Mouse (Mus musculus) adrenal gland (tissue): ENCODE results near the gene Dzip3.

Source experiments
- intact Hi-C: fragments of 180-260 bp; cut with DNase I; formaldehyde crosslinking; loops from one replicate; pipeline ENCODE4 v1.15.1; 2025
- long read RNA-seq, 2 experiments: library from polyadenylated mRNA; unstranded; transcript quantifications; one replicate each; pipeline ENCODE4 v2.0.0; 2020; ENCODE audit warnings: borderline replicate concordance in 1 of 2; ENCODE audit not compliant: insufficient replicate concordance in 1 of 2

Gene Dzip3
- long read RNA-seq, experiment 1, partial matches to known transcripts, result 10 of 16 reads
- long read RNA-seq, experiment 1, other reads (novel, unspliced or antisense), result 6 of 16 reads
- long read RNA-seq, experiment 2, partial matches to known transcripts, result 15 of 18 reads
- long read RNA-seq, experiment 2, other reads (novel, unspliced or antisense), result 3 of 18 reads

- intact Hi-C loops, result no loop called here
Observed at GRCm38 (mm10) chr16:48993559-48994342, at the start of gene Dzip3, which contains the start of gene Cip2a. Dzip3 (minus strand) TSS chr16:48994165. Cip2a (plus strand) TSS chr16:48994185.

GRCm38 (mm10) chr16:49040554-49041221 lies 46.7 kb upstream of the Dzip3 start:
- intact Hi-C loops, result no loop called here

GRCm38 (mm10) chr16:49037771-49038170 lies 43.8 kb upstream of the Dzip3 start:
- intact Hi-C loops, result no loop called here

GRCm38 (mm10) chr16:49035852-49036251 lies 41.9 kb upstream of the Dzip3 start:
- intact Hi-C loops, result no loop called here

- intact Hi-C loops, result no loop called here
Observed at GRCm38 (mm10) chr16:49016620-49017332, 22.8 kb upstream of the Dzip3 start.

GRCm38 (mm10) chr16:49004151-49004550 lies 10.2 kb upstream of the Dzip3 start:
- intact Hi-C loops, result no loop called here

GRCm38 (mm10) chr16:48994343-48994693 lies 353 bp upstream of the Dzip3 start:
- intact Hi-C loops, result no loop called here

- intact Hi-C loops, result no loop called here
Observed at GRCm38 (mm10) chr16:48993231-48993558, 770 bp downstream of the Dzip3 start.

GRCm38 (mm10) chr16:48992437-48993230 lies 1.3 kb downstream of the Dzip3 start:
- intact Hi-C loops, result no loop called here

GRCm38 (mm10) chr16:48989700-48990099 lies 4.3 kb downstream of the Dzip3 start:
- intact Hi-C loops, result no loop called here

GRCm38 (mm10) chr16:48985034-48985627 lies 8.8 kb downstream of the Dzip3 start:
- intact Hi-C loops, result no loop called here

- intact Hi-C loops, result no loop called here
Observed at GRCm38 (mm10) chr16:48979965-48980364, 14.0 kb downstream of the Dzip3 start.

- intact Hi-C loops, result no loop called here
Observed at GRCm38 (mm10) chr16:48973548-48973947, 20.4 kb downstream of the Dzip3 start.

GRCm38 (mm10) chr16:48972996-48973395 lies 21.0 kb downstream of the Dzip3 start:
- intact Hi-C loops, result no loop called here

GRCm38 (mm10) chr16:48941805-48942204 lies 52.2 kb downstream of the Dzip3 start:
- intact Hi-C loops, result no loop called here

GRCm38 (mm10) chr16:48923724-48924123 lies 70.2 kb downstream of the Dzip3 start:
- intact Hi-C loops, result no loop called here

GRCm38 (mm10) chr16:48913206-48913605 lies 80.8 kb downstream of the Dzip3 start:
- intact Hi-C loops, result no loop called here

GRCm38 (mm10) chr16:48911184-48911583 lies 82.8 kb downstream of the Dzip3 start:
- intact Hi-C loops, result no loop called here

- intact Hi-C loops, result no loop called here
Observed at GRCm38 (mm10) chr16:48899868-48900267, 94.1 kb downstream of the Dzip3 start.

- intact Hi-C loops, result no loop called here
Observed at GRCm38 (mm10) chr16:48890733-48891132, 103.2 kb downstream of the Dzip3 start.
